Mouse (Mus musculus): ENCODE data around the gene Dync2li1.

DNA sequence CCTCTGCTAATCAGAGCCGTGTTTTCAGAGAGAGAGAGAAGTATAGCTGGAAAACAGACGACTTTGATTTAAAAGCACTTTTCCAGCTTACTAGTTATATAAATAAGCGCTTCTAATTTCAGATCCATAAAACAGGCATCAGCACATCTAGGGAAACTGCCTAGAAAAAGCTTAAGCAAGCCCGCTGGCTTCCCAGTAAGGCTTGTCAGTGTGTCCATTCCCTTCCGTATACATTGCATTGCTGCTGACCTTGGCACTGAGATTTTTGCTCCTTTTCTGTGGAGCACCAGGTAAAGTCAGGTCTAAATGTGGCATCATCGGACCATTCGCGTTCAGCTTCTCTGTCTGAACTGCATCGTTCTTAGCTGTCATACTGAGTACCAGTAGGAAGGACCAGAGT, 16.0 kb downstream of the Dync2li1 start:
- TF ChIP-seq POLR2A (IDR thresholded peaks at IDR 0.05; ENCODE audit: extremely low read depth, insufficient read depth, low read length) (no peak), CTCF (IDR thresholded peaks at IDR 0.05; ENCODE audit: extremely low read depth, insufficient read depth, low read length) (no peak)
